Mouse (Mus musculus) G1E (cell line): ENCODE data around the gene Tnni3. TPM values are rescaled to one million over a fixed set of nuclear protein-coding genes. Genes with fewer than 3 reads are reported as not detected.

Source experiments
- ATAC-seq: 2 replicates; pipeline ENCODE4 v1.8.0; 2016; ENCODE audit warnings: mild to moderate bottlenecking; ENCODE audit not compliant: insufficient number of reproducible peaks, poor library complexity, low FRiP score, severe bottlenecking; ENCODE audit errors: extremely low read depth
- DNase-seq: peaks from one replicate; pipeline ENCODE4 v3.0.0; 2012; ENCODE audit warnings: low spot score
- H3K27me3 ChIP-seq: 2 replicates; pipeline ENCODE4 v1.6.1; 2012; ENCODE audit warnings: mild to moderate bottlenecking, low read length, inconsistent platforms; ENCODE audit not compliant: insufficient read depth
- H3K36me3 ChIP-seq: replicated peaks from 2 replicates; pipeline ENCODE3; 2012; ENCODE audit warnings: mild to moderate bottlenecking, inconsistent platforms
- H3K4me1 ChIP-seq: 2 replicates; pipeline ENCODE4 v1.6.1; 2012; ENCODE audit warnings: low read depth, low read length, inconsistent platforms, mixed read lengths; ENCODE audit not compliant: insufficient read depth
- H3K4me3 ChIP-seq: 2 replicates; pipeline ENCODE4 v1.5.1; 2012; ENCODE audit warnings: low read depth, mild to moderate bottlenecking, inconsistent platforms, low read length, moderate library complexity, mixed read lengths
- H3K9me3 ChIP-seq: replicated peaks from 2 replicates; pipeline ENCODE4 v1.6.1; 2012; ENCODE audit warnings: inconsistent platforms
- CTCF ChIP-seq: IDR thresholded peaks from 2 replicates; pipeline ENCODE4 v1.5.1; 2012; ENCODE audit warnings: low read depth, low read length, inconsistent platforms, mixed read lengths
- GATA1 ChIP-seq: IDR thresholded peaks from 2 replicates; pipeline ENCODE4 v1.6.1; 2012; ENCODE audit warnings: borderline replicate concordance, low read length, inconsistent platforms, mixed read lengths
- GATA2 ChIP-seq: IDR thresholded peaks from 2 replicates; pipeline ENCODE4 v1.6.1; 2012; ENCODE audit warnings: low read depth, low read length, inconsistent platforms, borderline replicate concordance
- POLR2AphosphoS5 ChIP-seq: IDR thresholded peaks from 2 replicates; pipeline ENCODE4 v1.6.1; 2012; ENCODE audit warnings: low read depth, low read length, inconsistent platforms; ENCODE audit not compliant: insufficient replicate concordance
- TAL1 ChIP-seq: conservative IDR thresholded peaks from 2 replicates; pipeline ENCODE4 v1.6.1; 2012; ENCODE audit warnings: low read depth, low read length, inconsistent platforms, mixed read lengths
- polyA plus RNA-seq: library from polyadenylated mRNA; stranded (reverse); fragments of >175 nt; gene quantifications from 2 replicates; pipeline ENCODE4 v1.2.3, GENCODE M21; 2012
- total RNA-seq, 2 experiments: library from RNA; stranded (forward) in 1 of 2; stranded (reverse) in 1 of 2; fragments of 200-1000 nt in 1 of 2; fragments of >200 nt in 1 of 2; fragmentation: Nextera tagmentation in 1 of 2; gene quantifications; 2 replicates each; pipeline ENCODE4 v1.2.3; 2014 to 2017

The Tnni3 gene
- total and polyA plus RNA-seq, 3 experiments = 0.15 TPM; not detected in 2

- DNase-seq (no peak), ATAC-seq (no peak)
- Histone ChIP-seq H3K36me3 (no peaks in the 10 kb centered on the region), H3K27me3 (peaks cover 28% of the 10 kb centered on the region), H3K4me1 (peaks cover 18% of the 10 kb centered on the region), H3K4me3 (no peak overlapping the region), H3K9me3 (no peaks in the 10 kb centered on the region)
- no peak for TF ChIP-seq POLR2AphosphoS5
- no peak for TF ChIP-seq CTCF
- TF ChIP-seq TAL1 = no peak
- TF ChIP-seq GATA2 = no peak
These were observed 10.0 kb downstream of the Tnni3 start for GRCm38 (mm10) chr7:4513829-4514712.

DNA sequence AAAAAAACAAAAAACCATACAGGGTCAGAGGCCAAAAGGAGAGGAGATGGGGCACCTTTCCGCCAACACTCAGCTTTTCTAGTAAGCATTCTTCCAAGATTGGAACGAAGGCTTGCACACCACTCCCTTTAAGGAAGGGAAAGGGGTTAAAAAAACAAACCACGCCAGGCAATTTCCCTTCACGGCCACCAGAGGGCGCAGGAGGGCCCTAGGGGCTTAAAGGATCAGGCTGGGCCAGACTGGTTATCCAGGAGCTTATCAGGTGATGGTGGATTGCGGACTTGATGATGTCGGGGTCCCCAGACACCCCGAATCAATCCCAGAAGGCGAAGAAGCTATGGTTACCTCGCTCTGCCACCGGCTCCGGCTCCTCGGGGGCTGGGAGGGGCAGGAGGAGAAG lies 10.8 kb downstream of the Tnni3 start:
- Histone ChIP-seq H3K9me3 (no peaks in the 10 kb centered on the region), H3K4me3 (no peak overlapping the region), H3K36me3 (no peaks in the 10 kb centered on the region), H3K4me1 (peaks cover 23% of the 10 kb centered on the region), H3K27me3 (peaks cover 28% of the 10 kb centered on the region)
- DNase-seq (peak; percentile 73), ATAC-seq (peak; percentile 48)
- no peak for TF ChIP-seq GATA2
- no peak for TF ChIP-seq POLR2AphosphoS5
- TF ChIP-seq GATA1 = no peak
- no peak for TF ChIP-seq TAL1
- TF ChIP-seq CTCF = peak; percentile 88

DNA sequence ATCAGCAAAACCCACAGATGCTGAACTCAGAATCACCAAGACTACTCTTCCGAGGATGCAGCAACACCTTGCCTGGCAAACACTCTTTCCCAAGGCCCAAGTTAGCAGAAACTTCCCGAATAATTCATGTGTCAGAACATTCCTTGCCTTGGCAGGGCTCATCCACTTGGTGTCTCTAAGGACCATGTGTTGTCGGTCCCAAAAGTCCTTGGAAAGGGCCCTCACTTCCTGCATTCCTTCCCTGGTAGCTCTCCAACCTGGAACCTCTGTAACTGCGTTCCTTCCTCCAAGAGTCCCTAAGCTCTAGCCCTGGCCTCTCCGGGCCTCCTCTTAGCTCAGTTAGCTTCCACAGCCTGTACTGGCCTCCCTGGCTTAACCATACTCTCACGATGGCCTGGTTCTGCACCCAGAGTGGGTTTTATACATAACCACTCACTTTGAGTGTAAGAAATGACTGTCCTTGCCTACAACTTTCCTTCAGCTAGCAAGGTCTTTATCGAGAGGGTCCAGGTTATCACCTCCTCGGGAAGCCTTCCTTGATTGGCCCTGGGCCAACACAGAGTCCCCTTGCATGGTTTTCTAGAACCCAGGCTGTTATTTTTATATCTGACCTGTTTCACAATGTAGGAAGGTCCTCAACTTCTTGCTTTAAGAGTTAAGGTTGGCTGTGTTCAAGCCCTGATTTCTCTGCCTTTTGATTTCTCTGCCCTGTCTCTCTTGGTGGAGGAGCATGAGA lies 12.4 kb downstream of the Tnni3 start:
- Histone ChIP-seq H3K4me3 (no peak overlapping the region), H3K9me3 (no peaks in the 10 kb centered on the region; the same call in 1 of the 2 replicates), H3K27me3 (peaks cover 28% of the 10 kb centered on the region), H3K4me1 (peaks cover 35% of the 10 kb centered on the region), H3K36me3 (no peaks in the 10 kb centered on the region)
- TF ChIP-seq GATA1 (no peak), CTCF (no peak), GATA2 (no peak), TAL1 (no peak), POLR2AphosphoS5 (no peak)
- ATAC-seq = no peak
- no peak for DNase-seq

GRCm38 (mm10) chr7:4509863-4510608 lies 14.0 kb downstream of the Tnni3 start:
- ATAC-seq = 0 out of 2 replicates have a peak, but pooled peaks have one; percentile 43
- Histone ChIP-seq H3K36me3 (no peaks in the 10 kb centered on the region), H3K4me1 (peaks cover 40% of the 10 kb centered on the region), H3K27me3 (peaks cover 21% of the 10 kb centered on the region), H3K4me3 (no peak overlapping the region), H3K9me3 (no peaks in the 10 kb centered on the region; the same call in 1 of the 2 replicates)
- DNase-seq = peak; percentile 81
- TF ChIP-seq GATA2 (no peak), POLR2AphosphoS5 (no peak), CTCF (peak; percentile 71)

GRCm38 (mm10) chr7:4508739-4509116 lies 15.3 kb downstream of the Tnni3 start:
- H3K36me3 ChIP-seq = no peaks in the 10 kb centered on the region
- H3K4me3 ChIP-seq = no peak overlapping the region
- DNase-seq = no peak
- H3K4me1 ChIP-seq = peaks cover 53% of the 10 kb centered on the region
- no peaks in the 10 kb centered on the region; the same call in 1 of the 2 replicates for H3K9me3 ChIP-seq
- H3K27me3 ChIP-seq = peaks cover 12% of the 10 kb centered on the region
- no peak for TF ChIP-seq GATA2
- no peak for TF ChIP-seq CTCF
- TF ChIP-seq POLR2AphosphoS5 = no peak
- no peak for TF ChIP-seq GATA1
- no peak for TF ChIP-seq TAL1
- no peak for ATAC-seq

- DNase-seq = no peak
- peaks cover 53% of the 10 kb centered on the region for H3K4me1 ChIP-seq
These were observed 15.8 kb downstream of the Tnni3 start for GRCm38 (mm10) chr7:4508062-4508738.

More at GRCm38 (mm10) chr7:4508062-4508738, 15.8 kb downstream of the Tnni3 start:
- Histone ChIP-seq H3K9me3 (no peaks in the 10 kb centered on the region; the same call in 1 of the 2 replicates), H3K27me3 (peaks cover 12% of the 10 kb centered on the region; the same call in 1 of the 2 replicates), H3K36me3 (no peaks in the 10 kb centered on the region), H3K4me3 (no peak overlapping the region)
- no peak for TF ChIP-seq CTCF
- no peak for ATAC-seq
